Mouse (Mus musculus): Measurements from ENCODE around the gene Arl6. TPM values are rescaled to one million over a fixed set of nuclear protein-coding genes. Genes with fewer than 3 reads are reported as not detected.
A peak's percentile ranks its signal among the peaks of the same experiment; 100 is the strongest.

The Arl6 gene
- 21.0 and 23.1 TPM in 2 replicates for polyA plus RNA-seq (2012; rRNA removed)

DNA sequence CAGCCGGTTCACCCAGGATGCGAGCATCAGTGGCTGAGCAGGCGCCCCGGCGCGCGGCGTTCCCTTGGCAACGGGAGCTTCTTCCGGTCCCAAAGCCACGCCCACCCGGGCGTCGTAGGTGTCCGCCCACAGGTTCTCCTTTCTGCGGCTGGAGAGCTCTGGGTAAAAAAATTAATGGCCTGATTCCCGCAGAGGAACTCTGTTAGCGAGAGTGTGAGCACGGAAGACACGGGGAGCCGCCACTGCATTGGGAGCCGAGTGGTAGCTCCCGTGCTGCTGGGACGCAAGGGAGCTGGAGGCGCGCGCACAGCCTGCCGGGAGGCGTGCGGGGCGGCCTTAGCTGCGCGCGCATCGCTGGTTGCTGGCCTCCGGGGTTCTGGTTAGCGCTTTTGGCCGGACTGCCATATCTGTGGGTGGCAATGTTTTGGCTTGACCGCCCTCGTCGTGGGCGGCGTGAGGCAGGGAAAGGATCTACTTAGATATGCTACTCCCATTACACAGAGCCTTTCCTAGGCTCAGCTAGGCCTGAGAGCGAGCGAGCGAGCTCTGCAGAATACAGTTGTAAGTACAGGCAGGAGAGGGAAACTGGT is at the start of gene Arl6:
TSS of gene Arl6 (minus strand) at position 290 of the 590 bp plus-strand sequence.
- H3K4me1 ChIP-seq (ENCODE audit: control insufficient read depth, insufficient read depth, low read length): no peaks in the 10 kb centered on the region; the same call in 1 of the 2 replicates
- peak within 1 kb of the TSS; percentile 90 for H3K27ac ChIP-seq (ENCODE audit: insufficient read depth, low read length)
- H3K4me3 ChIP-seq (ENCODE audit: insufficient read depth, low read length): peak within 1 kb of the TSS; percentile 92
- TF ChIP-seq POLR2A (IDR thresholded peaks at IDR 0.05; ENCODE audit: extremely low read depth, insufficient read depth, low read length) (peak; percentile 62; the same call in 1 of the 2 replicates), CTCF (IDR thresholded peaks at IDR 0.05; ENCODE audit: extremely low read depth, insufficient read depth, low read length) (no peak)

- peaks cover 4% of the 10 kb centered on the region; the same call in 1 of the 2 replicates for H3K4me1 ChIP-seq (ENCODE audit: control insufficient read depth, insufficient read depth, low read length)
- 0 out of 2 replicates have a peak overlapping the region, but pooled peaks have one; percentile 50 for H3K27ac ChIP-seq (ENCODE audit: insufficient read depth, low read length)
- no peak for TF ChIP-seq POLR2A (IDR thresholded peaks at IDR 0.05; ENCODE audit: extremely low read depth, insufficient read depth, low read length)
- TF ChIP-seq CTCF (IDR thresholded peaks at IDR 0.05; ENCODE audit: extremely low read depth, insufficient read depth, low read length): no peak
- H3K4me3 ChIP-seq (ENCODE audit: insufficient read depth, low read length): no peak overlapping the region
Measured at GRCm38 (mm10) chr16:59685135-59685534, 45.9 kb upstream of the Arl6 start.

DNA sequence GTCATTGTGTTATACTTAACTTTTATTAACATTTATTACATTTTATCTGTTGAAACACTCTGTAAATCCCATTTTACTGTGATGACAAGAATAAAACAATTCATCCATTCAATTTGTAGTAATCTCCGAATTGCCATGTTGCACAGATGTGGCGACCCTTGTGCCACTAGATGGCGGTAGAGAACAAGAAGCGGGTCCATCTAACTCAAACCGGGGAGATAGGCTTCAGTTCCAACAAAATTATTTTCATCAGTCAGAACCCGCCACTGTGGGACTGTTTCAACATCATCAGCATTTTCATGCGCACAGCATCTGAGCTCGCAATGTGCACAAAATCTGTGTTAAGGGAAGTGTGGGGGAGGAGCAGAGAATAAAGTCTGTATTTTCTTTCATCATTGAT is 44.2 kb upstream of the Arl6 start:
- Histone ChIP-seq H3K4me3 (ENCODE audit: insufficient read depth, low read length) (no peak overlapping the region), H3K27ac (ENCODE audit: insufficient read depth, low read length) (no peak overlapping the region), H3K4me1 (ENCODE audit: control insufficient read depth, insufficient read depth, low read length) (peaks cover 4% of the 10 kb centered on the region; the same call in 1 of the 2 replicates)
- no peak for TF ChIP-seq POLR2A (IDR thresholded peaks at IDR 0.05; ENCODE audit: extremely low read depth, insufficient read depth, low read length)
- TF ChIP-seq CTCF (IDR thresholded peaks at IDR 0.05; ENCODE audit: extremely low read depth, insufficient read depth, low read length): peak; percentile 94

- no peak overlapping the region for H3K4me3 ChIP-seq (ENCODE audit: insufficient read depth, low read length)
- peaks cover 4% of the 10 kb centered on the region; the same call in 1 of the 2 replicates for H3K4me1 ChIP-seq (ENCODE audit: control insufficient read depth, insufficient read depth, low read length)
- H3K27ac ChIP-seq (ENCODE audit: insufficient read depth, low read length): no peak overlapping the region
- no peak for TF ChIP-seq CTCF (IDR thresholded peaks at IDR 0.05; ENCODE audit: extremely low read depth, insufficient read depth, low read length)
- no peak for TF ChIP-seq POLR2A (IDR thresholded peaks at IDR 0.05; ENCODE audit: extremely low read depth, insufficient read depth, low read length)
Measured at GRCm38 (mm10) chr16:59682216-59682891, 43.2 kb upstream of the Arl6 start.

GRCm38 (mm10) chr16:59666938-59667337 is 27.7 kb upstream of the Arl6 start:
- Histone ChIP-seq H3K4me3 (ENCODE audit: insufficient read depth, low read length) (no peak overlapping the region), H3K4me1 (ENCODE audit: control insufficient read depth, insufficient read depth, low read length) (no peaks in the 10 kb centered on the region), H3K27ac (ENCODE audit: insufficient read depth, low read length) (no peak overlapping the region)
- TF ChIP-seq CTCF (IDR thresholded peaks at IDR 0.05; ENCODE audit: extremely low read depth, insufficient read depth, low read length) (no peak), POLR2A (IDR thresholded peaks at IDR 0.05; ENCODE audit: extremely low read depth, insufficient read depth, low read length) (no peak)

- H3K4me1 ChIP-seq (ENCODE audit: control insufficient read depth, insufficient read depth, low read length): no peaks in the 10 kb centered on the region
- H3K4me3 ChIP-seq (ENCODE audit: insufficient read depth, low read length): no peak overlapping the region
- TF ChIP-seq CTCF (IDR thresholded peaks at IDR 0.05; ENCODE audit: extremely low read depth, insufficient read depth, low read length) (no peak), POLR2A (IDR thresholded peaks at IDR 0.05; ENCODE audit: extremely low read depth, insufficient read depth, low read length) (no peak)
- no peak overlapping the region for H3K27ac ChIP-seq (ENCODE audit: insufficient read depth, low read length)
Measured at GRCm38 (mm10) chr16:59643766-59644165, 4.6 kb upstream of the Arl6 start.

DNA sequence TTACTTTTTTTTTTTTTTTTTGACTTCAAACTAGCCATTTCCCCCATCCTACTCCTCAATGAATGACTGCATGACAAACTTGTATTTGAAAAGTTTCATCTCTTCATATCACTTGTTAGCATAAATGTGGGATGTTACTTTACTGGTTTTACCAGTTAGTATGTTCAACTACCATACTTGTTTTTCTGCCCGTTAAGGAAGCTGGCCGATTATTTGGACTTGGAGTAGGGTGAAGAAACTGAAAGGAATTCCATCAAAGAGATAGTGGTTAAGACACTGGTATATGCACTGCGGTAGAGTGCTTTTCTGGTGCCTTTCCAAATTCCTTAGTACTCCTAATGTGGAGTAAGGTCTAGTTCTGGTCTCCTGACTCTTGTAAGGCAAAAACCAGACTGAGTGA is 794 bp upstream of the Arl6 start:
- Histone ChIP-seq H3K27ac (ENCODE audit: insufficient read depth, low read length) (no peak overlapping the region), H3K4me3 (ENCODE audit: insufficient read depth, low read length) (peak overlapping the region; percentile 92; the same call in 1 of the 2 replicates), H3K4me1 (ENCODE audit: control insufficient read depth, insufficient read depth, low read length) (no peaks in the 10 kb centered on the region; the same call in 1 of the 2 replicates)
- no peak for TF ChIP-seq CTCF (IDR thresholded peaks at IDR 0.05; ENCODE audit: extremely low read depth, insufficient read depth, low read length)
- no peak for TF ChIP-seq POLR2A (IDR thresholded peaks at IDR 0.05; ENCODE audit: extremely low read depth, insufficient read depth, low read length)

DNA sequence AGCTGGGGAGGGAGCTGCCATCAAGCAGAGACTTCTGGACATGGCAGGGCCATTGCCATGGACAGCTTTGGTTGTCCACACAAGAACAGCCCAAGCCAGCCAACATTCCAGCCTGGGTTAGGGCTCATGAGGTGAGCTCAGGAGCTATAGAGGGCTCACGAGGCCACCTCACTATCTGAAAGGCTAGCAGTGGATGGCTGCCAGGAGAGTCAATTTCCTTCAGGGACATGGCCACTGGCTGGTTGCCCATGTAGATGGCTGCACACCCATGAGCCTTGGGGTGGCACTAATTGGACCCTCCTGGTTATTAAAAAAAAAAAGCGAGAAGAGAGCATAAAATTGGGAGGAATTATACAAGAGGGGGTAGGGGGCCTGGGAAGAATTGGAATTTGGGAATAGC is 4.6 kb downstream of the Arl6 start:
- Histone ChIP-seq H3K27ac (ENCODE audit: insufficient read depth, low read length) (no peak overlapping the region), H3K4me1 (ENCODE audit: control insufficient read depth, insufficient read depth, low read length) (no peaks in the 10 kb centered on the region; the same call in 1 of the 2 replicates), H3K4me3 (ENCODE audit: insufficient read depth, low read length) (no peak overlapping the region)
- no peak for TF ChIP-seq CTCF (IDR thresholded peaks at IDR 0.05; ENCODE audit: extremely low read depth, insufficient read depth, low read length)
- no peak for TF ChIP-seq POLR2A (IDR thresholded peaks at IDR 0.05; ENCODE audit: extremely low read depth, insufficient read depth, low read length)

- Histone ChIP-seq H3K27ac (ENCODE audit: insufficient read depth, low read length) (no peak overlapping the region), H3K4me3 (ENCODE audit: insufficient read depth, low read length) (no peak overlapping the region), H3K4me1 (ENCODE audit: control insufficient read depth, insufficient read depth, low read length) (peaks cover 1% of the 10 kb centered on the region)
- TF ChIP-seq CTCF (IDR thresholded peaks at IDR 0.05; ENCODE audit: extremely low read depth, insufficient read depth, low read length) (no peak), POLR2A (IDR thresholded peaks at IDR 0.05; ENCODE audit: extremely low read depth, insufficient read depth, low read length) (no peak)
Measured at GRCm38 (mm10) chr16:59621554-59621953, 17.6 kb downstream of the Arl6 start.

DNA sequence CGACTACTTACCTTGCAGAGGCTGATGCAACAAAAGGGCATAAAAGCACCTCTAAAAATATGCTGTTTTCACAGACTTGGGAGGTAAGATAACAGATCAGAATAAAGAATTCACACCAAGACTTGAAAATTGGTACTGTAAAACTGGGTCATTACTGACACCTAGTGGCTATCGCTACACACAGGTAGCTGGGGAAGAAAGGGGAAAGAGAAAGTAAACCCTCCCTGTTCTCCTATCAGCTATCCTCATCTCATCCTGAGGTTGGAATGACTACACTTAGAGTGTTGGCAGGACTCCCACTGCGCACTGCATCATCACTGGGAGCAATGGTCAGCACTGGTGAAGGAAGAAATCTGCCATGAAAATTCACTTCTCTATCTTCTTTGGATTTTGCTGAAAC is 22.0 kb downstream of the Arl6 start:
- H3K27ac ChIP-seq (ENCODE audit: insufficient read depth, low read length): no peak overlapping the region
- H3K4me3 ChIP-seq (ENCODE audit: insufficient read depth, low read length): no peak overlapping the region
- H3K4me1 ChIP-seq (ENCODE audit: control insufficient read depth, insufficient read depth, low read length): peaks cover 1% of the 10 kb centered on the region
- TF ChIP-seq POLR2A (IDR thresholded peaks at IDR 0.05; ENCODE audit: extremely low read depth, insufficient read depth, low read length) (no peak), CTCF (IDR thresholded peaks at IDR 0.05; ENCODE audit: extremely low read depth, insufficient read depth, low read length) (peak; percentile 44; the same call in 1 of the 2 replicates)

Data from cortical plate, adult 2 months (tissue).